Mouse (Mus musculus) small intestine, adult 2 months (tissue): ENCODE results near the gene Foxj1.

ENCODE experiments used
- CTCF ChIP-seq: fragments of 200-500 bp; IDR thresholded peaks from 2 replicates; pipeline ENCODE4 v1.5.1; 2012; ENCODE audit warnings: low read depth, mild to moderate bottlenecking, control low read depth, inconsistent platforms, low read length, moderate library complexity, mixed read lengths; ENCODE audit not compliant: insufficient replicate concordance, insufficient read length; ENCODE audit errors: extremely low read depth
- POLR2A ChIP-seq: fragments of 200-500 bp; IDR thresholded peaks from 2 replicates; pipeline ENCODE4 v1.6.1; 2012; ENCODE audit warnings: low read depth, mild to moderate bottlenecking, control low read depth, inconsistent platforms, low read length, moderate library complexity

DNA sequence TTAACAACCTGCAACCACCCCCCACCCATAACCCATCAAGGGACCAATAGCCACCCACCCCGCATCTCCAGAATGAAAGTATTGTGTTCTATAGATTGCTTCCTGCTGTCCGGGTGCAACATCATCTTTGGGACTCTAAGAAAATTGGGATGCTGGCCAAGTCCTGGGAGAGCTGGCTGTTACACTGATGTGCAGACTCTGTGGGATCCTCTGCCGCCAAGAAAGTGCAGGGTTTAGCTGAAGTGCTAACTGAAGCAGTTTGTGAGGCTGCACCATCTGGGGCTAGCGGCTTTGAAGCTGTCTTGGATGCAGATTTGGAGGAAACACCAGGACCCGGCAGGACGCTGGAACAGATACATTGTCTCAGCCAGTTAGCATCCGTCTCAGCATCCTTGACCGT lies 24.0 kb downstream of the Foxj1 start:
- TF ChIP-seq POLR2A, result no peak
- TF ChIP-seq CTCF, result no peak
